Mouse (Mus musculus) neural tube, embryonic 12.5 days (tissue): ENCODE data around the gene Letm1. TPM values are rescaled to one million over a fixed set of nuclear protein-coding genes. Genes with fewer than 3 reads are reported as not detected.

Experiments
- ATAC-seq: fragments of 200-750 bp; cut with Nextera tagmentation; 2 replicates; pipeline ENCODE4 v1.8.0; 2017; ENCODE audit warnings: low read depth, mild to moderate bottlenecking, moderate TSS enrichment, moderate library complexity; ENCODE audit not compliant: low FRiP score
- H3K27ac ChIP-seq: fragments of 300-500 bp; sonication (generic); 2 replicates; pipeline ENCODE4 v1.5.1; 2016
- H3K27me3 ChIP-seq: fragments of 300-500 bp; sonication (generic); replicated peaks from 2 replicates; pipeline ENCODE4 v1.6.1; 2016; ENCODE audit warnings: mild to moderate bottlenecking
- H3K36me3 ChIP-seq: fragments of 300-500 bp; sonication (generic); 2 replicates; pipeline ENCODE4 v1.6.1; 2016; ENCODE audit warnings: mild to moderate bottlenecking
- H3K4me1 ChIP-seq: fragments of 300-500 bp; sonication (generic); 2 replicates; pipeline ENCODE4 v1.6.1; 2016
- H3K4me2 ChIP-seq: fragments of 300-500 bp; sonication (generic); replicated peaks from 2 replicates; pipeline ENCODE4 v1.6.1; 2016; ENCODE audit warnings: mild to moderate bottlenecking
- H3K4me3 ChIP-seq: fragments of 300-500 bp; sonication (generic); 2 replicates; pipeline ENCODE4 v1.5.1; 2016
- H3K9ac ChIP-seq: fragments of 300-500 bp; sonication (generic); 2 replicates; pipeline ENCODE4 v1.6.1; 2016; ENCODE audit warnings: mild to moderate bottlenecking
- H3K9me3 ChIP-seq: fragments of 300-500 bp; sonication (generic); 2 replicates; pipeline ENCODE4 v1.6.1; 2016; ENCODE audit warnings: mild to moderate bottlenecking
- WGBS: fragments of 180-500 bp; shearing (Covaris S2); methylation state at CpG from one replicate; pipeline ENCODE4 v1.1.7; 2016; 5-methylcytosine and 5-hydroxymethylcytosine counted together
- polyA plus RNA-seq: library from polyadenylated mRNA; unstranded; fragments of >200 nt; fragmentation: Nextera tagmentation; extraction: Ambion mirVana; gene quantifications from 2 replicates; pipeline ENCODE4 v1.2.1, GENCODE M21; 2016

Letm1 gene
- polyA plus RNA-seq, 1 experiment from 2014 or later: 57.2 TPM

DNA sequence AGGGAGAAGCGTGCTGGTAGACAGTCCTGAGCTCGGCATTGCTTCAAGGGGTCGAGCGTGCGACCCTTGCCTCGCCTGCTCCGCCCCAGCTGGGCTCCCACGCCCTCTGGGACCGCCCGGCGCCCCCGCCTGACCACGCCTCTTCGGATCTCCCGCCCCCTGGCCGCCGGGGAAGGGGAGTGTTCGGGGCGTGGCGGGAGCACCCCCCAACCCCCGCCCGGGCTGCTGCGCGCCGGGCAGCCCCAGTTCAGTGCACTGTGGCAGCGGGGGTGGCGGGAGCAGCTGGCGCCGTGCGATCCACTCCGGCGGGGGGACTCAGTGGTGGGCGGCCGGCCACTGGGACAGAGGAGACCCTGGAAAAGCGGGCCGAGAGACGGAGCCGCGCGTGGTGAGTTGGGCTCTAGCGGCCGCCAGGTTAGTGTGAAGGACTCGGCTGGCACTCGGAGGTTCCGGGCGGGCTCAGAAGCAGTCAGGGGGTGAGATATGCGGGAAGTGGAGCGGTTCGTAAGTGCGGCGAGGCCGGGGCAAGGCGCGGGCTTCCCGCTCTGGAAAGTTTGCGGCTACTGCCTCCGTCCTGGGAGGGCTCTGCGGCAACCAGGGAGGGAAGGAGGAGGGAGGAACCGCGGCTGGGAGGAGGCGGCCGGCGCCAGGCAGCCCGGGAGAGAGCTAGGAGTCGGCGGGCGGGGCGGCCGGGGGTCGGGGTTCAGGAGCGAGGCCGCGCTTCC is 60.9 kb downstream of the Letm1 start, which contains the start of gene Fgfr3:
Fgfr3 (plus strand) TSS at position 134 of the 725 bp plus-strand sequence.
- no peaks in the 10 kb centered on the region for H3K36me3 ChIP-seq
- peak; percentile 62 for ATAC-seq
- under 1% methylated on average over 72 of the region's 73 CpGs for WGBS
- 0 out of 2 replicates have a peak, but pooled peaks cover 9% of the 10 kb centered on the region for H3K27me3 ChIP-seq
- H3K4me2 ChIP-seq: peak within 1 kb of the TSS; percentile 96
- H3K27ac ChIP-seq: peak within 1 kb of the TSS; percentile 57; the same call in 1 of the 2 replicates
- peak within 1 kb of the TSS; percentile 78 for H3K4me3 ChIP-seq
- H3K9ac ChIP-seq: peak within 1 kb of the TSS; percentile 81
- H3K4me1 ChIP-seq: peaks cover 51% of the 10 kb centered on the region
- no peaks in the 10 kb centered on the region for H3K9me3 ChIP-seq

GRCm38 (mm10) chr5:33720852-33721490 is 61.6 kb downstream of the Letm1 start:
- peak overlapping the region; percentile 78 for H3K4me3 ChIP-seq
- peak overlapping the region; percentile 81; the same call in 1 of the 2 replicates for H3K9ac ChIP-seq
- no peak for ATAC-seq
- no peaks in the 10 kb centered on the region for H3K36me3 ChIP-seq
- H3K27ac ChIP-seq: no peak overlapping the region; the same call in 1 of the 2 replicates
- 0 out of 2 replicates have a peak, but pooled peaks cover 9% of the 10 kb centered on the region for H3K27me3 ChIP-seq
- 8% methylated on average over 8 of the region's 8 CpGs for WGBS
- no peaks in the 10 kb centered on the region for H3K9me3 ChIP-seq
- H3K4me2 ChIP-seq: peak overlapping the region; percentile 96
- H3K4me1 ChIP-seq: peaks cover 46% of the 10 kb centered on the region

- Histone ChIP-seq H3K27me3 (no peaks in the 10 kb centered on the region), H3K9me3 (no peaks in the 10 kb centered on the region), H3K9ac (no peak overlapping the region), H3K4me3 (no peak overlapping the region), H3K27ac (no peak overlapping the region), H3K36me3 (no peaks in the 10 kb centered on the region), H3K4me2 (no peak overlapping the region), H3K4me1 (peaks cover 23% of the 10 kb centered on the region)
- no peak for ATAC-seq
- 62% methylated on average over 5 of the region's 5 CpGs for WGBS
Observed at GRCm38 (mm10) chr5:33718460-33718859, 64.2 kb downstream of the Letm1 start.

DNA sequence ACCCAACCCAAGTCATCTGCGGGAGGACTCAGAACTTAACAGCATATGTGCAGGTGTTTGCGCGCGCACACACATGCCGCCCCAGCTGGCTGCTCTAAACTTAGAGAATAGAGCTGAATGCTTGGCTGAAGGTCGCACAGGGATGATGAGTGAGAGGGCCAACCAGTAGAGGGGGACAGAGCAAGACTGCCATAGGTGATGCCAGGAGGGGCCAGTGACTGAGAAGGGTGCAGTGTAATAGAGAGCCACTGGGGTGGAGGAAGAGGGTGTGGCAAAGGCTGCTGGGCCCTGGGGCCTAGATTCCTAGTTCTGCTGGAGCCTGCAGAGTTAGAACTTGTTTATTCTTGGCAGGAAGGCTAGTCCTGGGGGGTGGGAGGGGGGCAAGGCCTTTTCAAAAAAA is 66.2 kb downstream of the Letm1 start:
- Histone ChIP-seq H3K36me3 (no peaks in the 10 kb centered on the region), H3K9me3 (no peaks in the 10 kb centered on the region), H3K4me3 (no peak overlapping the region), H3K27me3 (no peaks in the 10 kb centered on the region), H3K27ac (no peak overlapping the region), H3K4me1 (peaks cover 16% of the 10 kb centered on the region), H3K9ac (no peak overlapping the region), H3K4me2 (no peak overlapping the region)
- no peak for ATAC-seq
- WGBS: 80% methylated on average over 6 of the region's 6 CpGs

DNA sequence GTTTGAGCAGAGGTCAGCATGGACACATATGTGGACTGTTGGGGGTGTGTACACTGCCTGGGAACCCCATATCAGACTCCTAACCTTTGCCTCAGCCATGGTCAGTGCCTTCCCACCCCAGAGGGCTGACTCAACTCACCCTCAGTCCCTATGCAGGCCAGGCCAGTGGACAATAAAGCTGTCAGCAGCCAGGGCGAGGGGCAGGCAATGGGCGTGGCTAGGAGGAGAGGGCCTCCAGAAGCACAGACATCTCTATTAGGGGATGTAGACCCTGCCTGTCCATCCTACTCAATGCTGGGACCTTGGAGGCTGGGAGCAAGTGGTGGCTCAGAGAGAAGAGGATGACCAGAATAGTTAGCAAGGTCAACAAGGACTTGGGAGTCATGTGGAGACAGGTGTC is 67.4 kb downstream of the Letm1 start:
- ATAC-seq: no peak
- Histone ChIP-seq H3K27me3 (no peaks in the 10 kb centered on the region), H3K27ac (no peak overlapping the region), H3K4me1 (peaks cover 4% of the 10 kb centered on the region; the same call in 1 of the 2 replicates), H3K9me3 (no peaks in the 10 kb centered on the region), H3K9ac (no peak overlapping the region), H3K4me3 (no peak overlapping the region), H3K4me2 (no peak overlapping the region), H3K36me3 (no peaks in the 10 kb centered on the region)
- WGBS: 24% methylated on average over 2 of the region's 2 CpGs

DNA sequence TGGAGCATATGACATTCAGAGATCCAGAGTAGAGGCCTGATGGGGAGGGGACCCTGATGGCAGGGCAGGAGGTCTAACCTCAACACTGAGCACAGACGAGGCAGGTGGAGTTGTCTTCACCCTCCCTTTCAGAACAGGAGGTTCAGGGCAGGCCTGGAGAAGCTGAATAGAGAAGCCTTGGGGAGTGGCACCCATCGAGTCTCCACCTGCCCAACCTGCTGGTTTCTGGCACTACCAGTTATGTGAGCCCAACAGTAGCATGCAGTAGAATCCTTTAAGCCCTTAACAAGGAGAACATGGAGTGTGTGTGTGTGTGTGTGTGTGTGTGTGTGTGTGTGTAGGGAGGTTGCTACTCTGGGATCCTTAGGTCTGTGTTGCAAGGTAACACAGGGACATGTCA is 70.1 kb downstream of the Letm1 start:
- H3K27me3 ChIP-seq: no peaks in the 10 kb centered on the region
- H3K4me2 ChIP-seq: no peak overlapping the region
- 0 out of 2 replicates have a peak, but pooled peaks cover under 1% of the 10 kb centered on the region for H3K4me1 ChIP-seq
- no peak overlapping the region for H3K9ac ChIP-seq
- no peak for ATAC-seq
- H3K9me3 ChIP-seq: no peaks in the 10 kb centered on the region
- no peak overlapping the region for H3K4me3 ChIP-seq
- no peak overlapping the region for H3K27ac ChIP-seq
- no peaks in the 10 kb centered on the region for H3K36me3 ChIP-seq
- 78% methylated on average over 2 of the region's 2 CpGs for WGBS

DNA sequence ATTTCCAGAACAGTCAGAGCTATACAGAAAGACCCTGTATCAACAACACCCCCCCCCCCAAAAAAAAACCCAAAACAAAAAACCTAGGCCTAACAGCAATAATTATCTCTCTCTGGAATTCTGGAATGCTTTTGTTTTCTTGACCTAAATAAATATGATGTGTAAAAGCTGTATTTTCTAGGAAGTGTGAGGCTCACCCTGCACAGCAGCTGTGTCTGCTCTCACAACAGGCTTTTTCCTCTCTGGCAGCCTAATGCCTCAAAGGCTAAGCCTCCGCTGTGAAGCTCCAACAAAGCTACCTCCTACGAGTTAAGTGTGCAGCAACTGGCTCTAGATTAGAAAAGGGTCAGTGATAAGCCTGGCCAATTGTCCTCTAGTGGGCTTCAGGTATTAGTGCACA is 73.6 kb downstream of the Letm1 start:
- H3K4me2 ChIP-seq: no peak overlapping the region
- H3K4me1 ChIP-seq: peaks cover 31% of the 10 kb centered on the region
- WGBS: 67% methylated on average over 2 of the region's 2 CpGs
- H3K4me3 ChIP-seq: no peak overlapping the region
- H3K36me3 ChIP-seq: no peaks in the 10 kb centered on the region
- no peak for ATAC-seq
- no peaks in the 10 kb centered on the region for H3K27me3 ChIP-seq
- no peak overlapping the region for H3K9ac ChIP-seq
- H3K9me3 ChIP-seq: no peaks in the 10 kb centered on the region
- no peak overlapping the region for H3K27ac ChIP-seq

GRCm38 (mm10) chr5:33707163-33707562 is 75.5 kb downstream of the Letm1 start:
- 79% methylated on average over 4 of the region's 4 CpGs for WGBS
- H3K27ac ChIP-seq: no peak overlapping the region

DNA sequence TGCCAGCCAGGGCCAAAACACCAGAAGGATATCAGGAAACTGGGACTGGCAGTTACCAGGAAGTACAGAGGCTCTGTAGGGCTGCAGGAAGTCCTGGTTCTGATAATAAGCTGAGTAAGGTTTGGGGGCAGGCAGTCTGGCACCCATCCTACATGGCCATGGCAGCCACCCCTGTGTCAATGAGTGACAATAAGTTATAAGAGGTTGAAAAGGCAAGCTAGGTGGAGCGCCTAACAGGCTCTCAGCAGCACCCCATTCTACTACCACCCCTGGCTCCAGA is 76.3 kb downstream of the Letm1 start:
- Histone ChIP-seq H3K27me3 (no peaks in the 10 kb centered on the region; the same call in none of the 2 replicates), H3K4me3 (no peak overlapping the region), H3K9me3 (no peaks in the 10 kb centered on the region), H3K27ac (peak overlapping the region; percentile 37; the same call in 1 of the 2 replicates), H3K4me2 (0 out of 2 replicates have a peak overlapping the region, but pooled peaks have one; percentile 38), H3K9ac (no peak overlapping the region), H3K4me1 (peaks cover 36% of the 10 kb centered on the region), H3K36me3 (no peaks in the 10 kb centered on the region)
- WGBS: 81% methylated on average over 1 of the region's 1 CpGs
- no peak for ATAC-seq

More at GRCm38 (mm10) chr5:33707163-33707562, 75.5 kb downstream of the Letm1 start:
- no peak for ATAC-seq
- Histone ChIP-seq H3K27me3 (no peaks in the 10 kb centered on the region; the same call in 1 of the 2 replicates), H3K9ac (no peak overlapping the region), H3K9me3 (no peaks in the 10 kb centered on the region), H3K36me3 (no peaks in the 10 kb centered on the region), H3K4me3 (no peak overlapping the region), H3K4me1 (peaks cover 36% of the 10 kb centered on the region), H3K4me2 (no peak overlapping the region)

- Histone ChIP-seq H3K27me3 (no peaks in the 10 kb centered on the region; the same call in none of the 2 replicates), H3K9ac (no peak overlapping the region), H3K27ac (peak overlapping the region; percentile 37; the same call in 1 of the 2 replicates), H3K4me2 (peak overlapping the region; percentile 38), H3K9me3 (no peaks in the 10 kb centered on the region), H3K4me1 (peaks cover 37% of the 10 kb centered on the region), H3K4me3 (no peak overlapping the region), H3K36me3 (no peaks in the 10 kb centered on the region)
- ATAC-seq: peak; percentile 27; the same call in 1 of the 2 replicates
- 14% methylated on average over 9 of the region's 9 CpGs for WGBS
Observed at GRCm38 (mm10) chr5:33705612-33706349, 76.8 kb downstream of the Letm1 start.

- Histone ChIP-seq H3K4me3 (no peak overlapping the region), H3K4me2 (peak overlapping the region; percentile 38), H3K27ac (peak overlapping the region; percentile 11; the same call in 1 of the 2 replicates), H3K9me3 (no peaks in the 10 kb centered on the region), H3K9ac (no peak overlapping the region), H3K27me3 (peaks cover 3% of the 10 kb centered on the region), H3K4me1 (peaks cover 44% of the 10 kb centered on the region), H3K36me3 (no peaks in the 10 kb centered on the region)
- ATAC-seq: peak; percentile 88
- WGBS: 2% methylated on average over 11 of the region's 11 CpGs
Observed at GRCm38 (mm10) chr5:33704945-33705611, 77.5 kb downstream of the Letm1 start.
